Mouse (Mus musculus) lung, postnatal 14 days (tissue): Measurements from ENCODE around the gene Topaz1.
A peak's percentile ranks its signal among the peaks of the same experiment; 100 is the strongest.

Experiments
- DNase-seq: peaks from one replicate; pipeline ENCODE4 v3.0.0; 2021

Topaz1 gene

DNA sequence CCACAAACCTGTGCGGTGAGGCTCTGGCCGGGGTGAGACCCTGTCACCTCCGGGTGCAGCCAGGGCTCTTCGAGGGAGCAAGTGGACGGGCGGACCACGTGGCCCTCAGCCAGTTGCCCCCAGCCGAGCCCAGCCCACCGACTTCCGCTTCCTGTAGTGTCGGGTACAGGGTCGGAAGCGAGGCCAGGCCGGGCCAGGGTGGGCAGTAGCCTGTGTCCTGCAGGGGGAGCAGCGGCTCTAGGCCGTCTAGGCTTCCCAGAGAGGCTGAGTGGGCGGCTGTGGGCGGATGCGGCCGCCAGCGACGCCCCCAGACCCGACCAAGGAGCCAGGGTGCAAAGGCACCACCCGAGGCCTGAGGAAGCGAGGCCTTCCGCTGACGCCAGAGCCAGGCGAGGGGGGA lies at the start of gene Topaz1:
Gene Topaz1, plus strand, starts transcription at position 287 of the 400 bp plus-strand sequence.
- no peak for DNase-seq

DNA sequence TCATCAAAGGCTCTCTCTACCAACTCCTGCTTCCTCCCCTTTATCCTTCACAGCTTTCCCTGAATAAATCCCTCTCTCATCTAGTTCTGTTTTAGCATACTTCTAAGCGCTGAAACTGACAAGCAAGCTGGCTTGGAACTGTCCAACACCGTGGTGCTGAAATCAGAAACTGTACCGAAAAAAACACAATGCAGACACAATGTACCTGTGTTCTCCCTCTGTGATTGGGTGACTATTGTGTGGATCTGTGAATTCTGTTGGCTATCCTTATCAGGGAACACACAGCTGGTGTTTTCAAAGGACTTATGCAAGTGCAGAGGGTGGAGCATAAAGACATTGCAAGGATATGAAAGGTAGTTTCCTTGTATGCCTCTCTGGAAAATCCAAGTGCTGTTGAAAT lies 45.3 kb upstream of the Topaz1 start:
- DNase-seq: peak; percentile 48

DNA sequence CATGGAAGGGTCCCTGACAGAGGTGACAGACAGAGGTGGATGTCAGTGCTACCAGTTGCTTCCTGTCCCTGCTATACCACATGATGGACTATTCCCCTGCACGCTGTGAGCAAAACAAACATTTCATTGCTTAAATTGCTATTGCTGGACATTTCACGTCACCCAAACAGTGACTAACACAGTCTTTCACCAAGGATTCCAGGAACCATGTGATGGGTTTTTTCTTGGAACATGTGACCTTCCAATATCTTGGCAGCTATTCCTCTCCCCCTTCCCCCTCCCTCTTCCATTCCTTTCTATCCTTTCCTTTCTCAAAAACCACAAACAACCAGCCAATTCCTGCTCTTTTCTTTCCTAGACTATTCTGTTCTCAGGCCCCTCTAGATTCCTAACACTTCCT lies 33.3 kb upstream of the Topaz1 start:
- DNase-seq: no peak

DNA sequence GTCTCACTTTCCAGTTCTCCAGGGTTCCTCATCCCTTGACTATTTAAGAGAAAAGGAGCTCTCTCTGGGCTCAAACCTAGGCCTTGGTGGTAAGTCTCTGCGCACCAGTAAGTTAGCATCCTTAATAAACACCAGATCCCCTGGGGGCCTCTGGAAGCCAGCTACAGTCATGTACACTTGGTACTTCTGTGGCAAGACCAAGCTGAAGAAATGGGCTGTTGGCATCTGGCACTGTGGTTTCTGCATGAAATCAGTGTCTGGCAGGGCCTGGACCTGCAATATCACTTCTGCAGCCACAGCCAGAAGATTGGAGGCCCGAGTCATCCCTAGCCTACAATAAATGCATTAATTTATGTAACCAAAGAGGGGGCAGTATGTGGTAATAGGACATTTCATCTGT lies 32.1 kb upstream of the Topaz1 start:
- DNase-seq: no peak

DNA sequence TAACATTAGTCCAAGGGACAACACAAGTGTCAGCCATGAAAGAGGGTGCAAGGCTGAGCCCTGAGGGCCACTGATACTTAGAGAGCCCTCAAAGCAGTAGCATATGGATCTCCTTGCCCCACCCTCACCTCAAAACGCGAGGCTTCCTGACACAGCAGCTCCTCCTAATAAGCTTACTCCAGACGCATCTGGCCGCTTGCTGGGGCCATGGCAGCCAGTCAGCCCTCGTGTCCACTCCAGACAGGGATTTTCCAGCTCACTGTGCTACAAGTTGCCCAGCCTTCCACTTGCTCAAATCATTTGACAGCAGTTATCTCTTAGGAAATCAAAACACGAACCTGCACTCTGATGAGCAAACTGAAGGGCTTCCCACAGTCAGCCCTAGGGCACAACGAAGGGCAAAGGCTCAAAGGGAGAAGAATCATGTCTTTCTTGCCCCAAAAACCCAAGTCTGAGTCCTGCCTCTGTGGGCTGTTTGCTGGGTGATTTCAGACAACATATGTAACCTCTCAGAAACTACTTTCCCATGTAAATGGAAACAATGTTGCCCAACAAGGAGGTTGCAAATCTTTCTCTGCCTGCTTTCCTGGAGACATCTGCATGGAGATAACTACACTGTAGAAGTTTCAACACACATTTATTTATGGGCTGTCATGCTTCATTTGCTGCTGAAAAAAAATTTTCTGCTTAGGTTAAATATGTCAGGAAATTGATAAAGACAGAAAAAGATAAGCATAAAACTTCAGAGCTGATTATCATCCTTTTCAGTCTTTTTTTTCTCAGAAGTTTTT lies 30.8 kb upstream of the Topaz1 start:
- DNase-seq: no peak

DNA sequence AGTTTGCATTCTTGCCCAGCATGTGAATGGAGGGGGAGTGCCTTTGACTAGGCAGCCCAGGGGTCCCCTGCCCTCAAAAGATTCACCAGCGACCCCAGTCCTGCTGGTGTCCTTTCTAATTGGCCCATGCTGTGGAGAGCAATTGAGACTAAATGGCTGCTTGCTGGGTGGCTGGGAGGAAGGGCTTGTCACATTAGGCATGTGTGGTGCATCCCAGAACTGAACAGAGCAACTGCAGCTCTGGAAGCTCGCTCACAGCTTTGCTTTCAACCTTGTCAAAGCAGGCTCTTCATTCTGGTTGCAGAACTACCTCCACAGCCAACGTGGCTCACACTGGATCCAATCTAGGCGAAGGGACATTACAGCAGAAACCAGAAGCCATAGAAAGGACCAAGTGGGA lies 24.9 kb upstream of the Topaz1 start:
- no peak for DNase-seq

DNA sequence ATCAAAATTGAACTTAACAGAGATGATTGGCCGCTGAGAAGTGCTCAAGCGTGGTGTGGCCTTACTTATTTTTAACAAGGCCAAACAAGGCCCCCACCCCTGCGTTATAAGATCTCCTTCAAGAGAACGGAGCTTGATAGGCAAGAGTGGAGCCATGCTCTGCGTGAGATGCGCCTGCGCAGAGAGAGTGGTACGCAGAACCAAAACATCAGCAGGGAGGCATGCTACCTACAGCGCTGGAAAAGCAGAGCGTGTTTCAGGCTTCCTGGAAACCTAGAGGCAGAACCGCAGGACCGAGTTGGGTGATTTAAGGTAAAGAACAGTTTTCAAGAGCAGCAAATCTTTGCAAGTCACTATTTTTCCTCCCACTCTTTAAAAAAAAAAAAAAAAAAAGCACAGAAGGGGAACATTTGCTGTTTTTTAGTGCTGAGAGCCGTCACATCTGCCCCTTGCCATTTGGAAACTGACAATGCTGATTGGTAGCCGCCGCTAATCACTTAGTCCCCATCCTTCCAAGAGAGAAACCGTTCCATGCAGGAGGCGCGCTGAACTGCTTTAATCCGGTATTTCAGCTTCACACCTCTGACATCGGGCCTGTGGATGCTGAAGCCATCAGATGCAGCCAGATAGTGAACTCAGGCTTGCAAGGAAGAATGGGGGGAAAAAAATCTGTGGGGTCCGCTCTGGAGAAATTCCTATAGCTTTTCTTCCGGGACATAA lies 21.9 kb upstream of the Topaz1 start:
- no peak for DNase-seq

DNA sequence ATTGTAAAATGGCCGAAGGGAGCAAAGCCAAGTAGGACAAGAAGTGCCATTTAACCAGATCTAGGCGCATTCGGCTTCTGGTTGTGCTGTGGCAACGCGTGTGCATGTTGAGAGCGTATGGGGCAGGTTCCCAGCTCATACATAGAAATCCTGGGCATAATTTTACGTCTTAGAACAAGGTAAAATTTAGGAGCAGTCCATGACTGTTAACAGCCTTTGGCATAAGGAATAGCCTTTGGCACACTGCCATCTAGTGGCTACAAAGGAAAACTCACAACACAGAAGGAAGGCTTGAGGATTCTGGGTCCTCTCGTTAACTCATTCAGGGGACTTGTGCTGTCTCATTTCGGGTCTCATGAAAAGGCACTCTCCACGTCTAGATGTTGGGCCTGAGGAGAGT lies 17.6 kb upstream of the Topaz1 start:
- DNase-seq: peak; percentile 68

DNA sequence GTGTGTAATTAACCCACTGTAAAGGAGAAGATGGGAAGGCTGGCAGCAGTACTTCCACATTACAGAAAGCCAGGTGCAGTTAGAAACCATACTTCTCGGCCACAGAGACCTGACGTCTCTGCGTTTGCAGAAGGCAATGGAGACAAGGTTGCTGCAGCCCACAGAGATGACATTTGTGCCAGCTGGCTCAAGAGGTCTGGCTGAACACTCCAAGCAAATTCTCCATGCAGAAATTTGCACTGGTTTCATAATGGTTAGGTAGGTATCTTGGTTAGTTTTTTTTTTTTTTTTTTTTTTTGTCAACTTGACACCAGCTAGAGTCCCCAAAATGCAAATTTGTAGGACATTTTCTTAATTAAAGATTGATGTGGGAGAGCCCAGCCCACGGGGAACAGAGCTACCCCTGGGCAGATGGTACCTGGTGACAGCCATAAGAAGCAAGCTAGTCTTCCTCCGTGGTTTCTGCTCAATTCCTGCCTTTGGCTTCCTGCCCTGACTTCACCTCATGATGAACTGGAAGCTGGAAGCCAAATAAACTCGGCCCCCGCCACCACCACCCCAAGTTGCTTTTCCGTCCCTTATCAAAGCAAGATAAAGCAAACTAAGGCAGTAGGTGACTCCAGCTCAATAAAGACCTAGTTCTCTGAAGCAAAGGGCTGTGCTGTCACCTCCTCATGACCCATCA lies 14.9 kb upstream of the Topaz1 start:
- DNase-seq: no peak

DNA sequence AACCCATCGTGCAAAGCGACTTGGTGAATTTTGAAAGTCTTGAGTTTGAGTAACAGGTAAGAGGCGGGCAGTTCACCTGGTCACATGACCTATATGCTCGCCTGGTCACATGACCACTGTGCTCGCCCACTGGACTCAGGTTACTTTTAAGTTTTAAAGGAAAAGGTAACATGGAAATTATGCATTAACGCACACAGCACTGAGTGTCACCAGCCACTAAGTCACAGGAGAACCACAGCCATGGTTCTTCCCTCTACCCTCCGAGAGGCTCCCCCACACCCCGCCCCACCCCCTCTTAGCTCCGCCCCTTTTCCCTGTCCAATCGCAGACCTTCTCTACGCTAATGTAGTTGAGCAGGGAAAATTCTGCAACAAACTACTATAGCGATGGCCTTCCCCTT lies 13.9 kb upstream of the Topaz1 start:
- no peak for DNase-seq

DNA sequence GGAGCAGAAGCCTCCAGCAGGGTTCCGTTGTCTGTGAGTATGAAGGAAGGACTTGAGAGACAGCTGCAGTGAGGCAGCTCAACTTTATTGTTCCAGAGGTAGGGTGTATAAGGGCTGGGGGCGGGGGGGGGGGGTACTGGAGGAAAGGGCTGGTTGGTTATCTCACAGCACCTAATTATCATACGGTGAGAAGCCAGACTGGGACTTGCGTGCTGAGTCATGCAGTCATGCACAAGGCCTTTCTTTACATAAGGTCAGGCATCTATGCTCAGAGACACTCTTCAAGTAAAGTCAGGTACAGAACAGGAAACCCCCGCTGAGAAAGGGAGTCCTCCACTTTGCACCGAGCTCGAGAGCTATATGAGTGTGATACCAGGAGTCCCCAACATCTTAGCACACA lies 12.2 kb upstream of the Topaz1 start:
- no peak for DNase-seq

DNA sequence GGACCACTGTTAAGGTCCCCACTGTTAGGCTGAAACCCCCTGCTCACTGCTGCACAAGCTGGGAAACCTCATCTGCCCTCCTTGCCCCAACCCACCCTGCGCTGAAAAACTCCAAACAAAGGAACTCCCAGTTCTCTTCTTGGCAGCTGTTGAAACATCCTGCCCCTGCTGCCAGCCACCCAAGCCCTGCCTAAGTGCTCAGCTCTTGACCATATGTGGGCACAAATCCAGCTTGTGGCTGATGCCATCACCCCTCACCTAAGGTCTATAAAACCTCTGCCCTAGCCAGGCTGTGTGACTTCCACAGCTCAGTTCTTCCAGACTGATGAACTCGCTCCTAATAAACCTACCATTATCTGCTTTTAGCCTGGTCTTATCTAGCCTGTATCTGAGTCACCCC lies 11.1 kb upstream of the Topaz1 start:
- DNase-seq: no peak

DNA sequence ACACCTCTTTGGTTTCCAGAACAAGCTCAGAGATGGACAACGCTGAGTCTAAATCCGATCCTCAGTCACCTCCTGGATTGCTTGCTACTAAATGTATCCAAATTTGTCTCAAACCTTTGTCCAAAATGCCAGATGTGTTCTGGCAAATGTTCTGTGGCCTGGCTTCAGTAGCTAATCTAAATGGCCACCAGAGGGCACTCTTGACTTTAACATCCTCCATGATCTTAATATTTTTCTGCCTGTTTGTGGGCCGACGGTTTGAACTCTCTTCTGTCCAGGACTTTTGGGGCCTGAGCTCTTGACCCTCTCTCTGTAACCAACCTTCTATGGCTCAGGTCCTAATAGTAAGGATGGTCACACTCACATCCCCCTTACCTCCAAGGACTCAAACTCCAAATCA lies 10.4 kb upstream of the Topaz1 start:
- peak; percentile 76 for DNase-seq

DNA sequence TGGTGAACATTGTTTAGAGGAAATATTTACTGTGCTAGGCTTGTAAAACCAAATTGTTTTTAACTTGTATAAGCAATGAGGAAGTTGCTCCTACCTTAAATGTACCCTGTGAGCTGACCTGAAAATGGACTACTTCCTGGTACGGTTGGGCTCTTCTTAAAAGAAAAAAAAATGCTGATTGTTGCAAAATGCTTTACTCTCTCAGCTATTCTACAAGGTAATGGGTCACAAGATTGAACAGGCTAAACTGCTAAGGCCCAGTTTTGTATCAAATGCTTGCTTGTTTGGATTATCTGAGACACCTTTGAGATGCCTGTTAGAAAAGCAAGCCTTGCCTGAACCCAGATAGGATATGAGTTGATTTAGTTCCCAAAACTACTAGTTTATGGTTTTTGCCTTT lies 1.3 kb upstream of the Topaz1 start:
- DNase-seq: no peak

DNA sequence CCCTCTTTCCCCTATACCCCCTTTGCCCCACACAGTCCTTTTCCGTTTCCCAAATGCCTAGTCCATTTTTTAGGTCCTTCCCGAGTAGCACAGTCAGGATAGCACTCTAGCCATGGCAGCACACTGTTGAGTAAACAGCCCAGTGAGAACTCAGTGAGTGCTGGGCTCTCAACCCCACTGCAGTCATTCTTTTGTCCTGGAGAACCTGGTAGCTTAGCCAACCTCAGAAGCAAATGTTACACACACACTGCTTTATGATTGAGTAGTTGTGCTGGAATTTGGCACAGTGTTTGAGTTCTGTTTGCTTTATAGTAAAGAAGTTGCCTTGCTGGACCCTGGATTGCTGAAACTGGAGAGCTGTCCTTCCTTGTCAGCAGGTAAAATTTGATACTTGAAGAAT lies 10.5 kb downstream of the Topaz1 start:
- no peak for DNase-seq

DNA sequence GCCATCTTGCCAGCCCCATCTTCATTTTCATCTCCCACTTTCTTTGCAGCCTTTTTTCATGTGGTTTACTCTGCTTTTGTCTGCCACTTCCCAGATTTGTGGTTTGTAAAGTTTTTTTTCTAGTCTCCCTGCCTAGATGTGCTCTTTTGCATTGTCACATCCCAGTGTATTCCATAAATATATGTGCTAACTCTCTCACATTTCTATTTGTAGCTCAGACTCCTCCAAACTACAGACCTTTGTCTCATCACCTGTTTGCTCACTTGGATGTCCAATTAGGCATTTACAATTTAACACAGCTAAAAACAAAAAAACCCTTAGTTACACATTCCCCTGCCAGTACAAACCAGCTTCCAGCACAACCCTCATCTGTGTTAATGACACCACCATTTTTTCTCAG lies 13.0 kb downstream of the Topaz1 start:
- DNase-seq: no peak

DNA sequence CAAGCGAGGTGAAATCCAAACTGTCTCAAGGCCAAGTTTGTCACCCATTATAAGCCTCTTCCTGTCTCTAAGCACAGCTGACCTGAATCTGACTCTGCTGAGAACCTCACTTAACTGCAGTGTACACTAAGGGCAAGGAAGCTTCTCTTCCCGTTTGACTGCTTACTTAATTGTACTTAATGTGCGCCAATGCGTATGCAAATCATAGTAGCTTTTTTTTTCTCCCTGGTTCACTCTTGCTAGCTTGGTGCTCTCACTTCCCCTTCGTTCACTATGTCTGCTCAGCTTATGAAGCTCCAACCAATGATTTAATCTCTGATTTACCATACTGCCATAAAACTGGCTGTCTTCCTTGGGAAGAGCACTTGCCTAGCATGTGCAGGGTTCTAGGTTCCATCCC lies 38.1 kb downstream of the Topaz1 start:
- no peak for DNase-seq

DNA sequence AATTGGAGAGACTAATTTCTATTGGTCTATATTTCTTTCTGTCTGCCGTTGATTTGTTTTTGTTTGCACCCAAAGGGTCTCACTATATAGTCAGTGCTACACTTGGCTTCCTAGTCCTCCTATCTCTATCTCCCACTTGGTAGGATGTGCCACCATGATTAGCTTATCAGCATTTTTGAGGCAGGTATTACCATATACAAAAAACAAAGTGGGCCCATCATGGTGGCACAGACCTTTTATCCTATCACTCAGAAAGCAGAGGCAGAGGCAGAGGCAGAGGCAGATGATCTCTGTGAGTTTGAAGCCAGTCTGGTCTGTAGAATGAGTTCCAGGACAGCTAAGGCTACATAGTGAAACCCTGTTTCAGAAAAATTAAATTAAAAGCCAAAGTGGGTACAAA lies 39.4 kb downstream of the Topaz1 start:
- no peak for DNase-seq

DNA sequence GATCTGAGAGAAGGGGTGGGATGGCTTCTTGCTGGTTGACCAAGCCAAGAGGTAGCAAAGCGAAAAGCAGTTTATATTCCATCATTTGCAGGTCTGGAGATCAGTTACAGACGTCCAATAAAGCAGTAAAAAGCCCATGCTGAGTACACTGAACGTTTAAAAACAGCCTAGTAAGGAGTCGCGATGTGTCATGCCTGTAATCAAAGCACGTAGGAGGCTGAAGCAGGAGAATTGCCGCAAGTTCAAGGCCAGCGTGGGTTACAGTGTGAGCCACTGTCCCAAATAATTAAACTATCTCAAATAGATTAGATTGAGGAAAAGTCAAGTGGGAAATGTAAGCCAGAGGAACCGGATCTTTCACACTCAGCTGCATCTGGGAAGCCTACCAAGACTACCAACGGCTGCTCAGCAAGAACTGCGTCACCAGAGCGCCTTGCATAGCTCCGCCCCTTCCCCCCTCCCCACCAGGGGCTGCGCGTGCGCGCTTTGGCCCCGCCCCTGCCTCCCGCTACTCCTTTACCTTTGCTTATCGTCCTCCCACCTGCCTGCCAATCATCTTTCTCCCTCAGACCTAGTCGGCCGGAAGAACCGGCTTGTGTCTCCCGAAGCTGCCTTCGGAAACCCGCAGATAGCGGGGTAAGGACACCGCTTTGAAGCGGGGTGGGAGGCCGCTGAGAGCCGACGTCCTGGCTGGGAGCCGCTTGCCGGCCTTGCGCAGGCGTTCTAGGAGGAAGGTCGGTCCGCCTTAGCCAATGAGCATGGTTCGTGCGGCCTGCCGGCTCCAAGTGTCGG lies 58.1 kb downstream of the Topaz1 start, which contains the start of gene Tcaim:
Gene Tcaim, plus strand, starts transcription at position 487 of the 792 bp plus-strand sequence.
- DNase-seq: peak; percentile 93

DNA sequence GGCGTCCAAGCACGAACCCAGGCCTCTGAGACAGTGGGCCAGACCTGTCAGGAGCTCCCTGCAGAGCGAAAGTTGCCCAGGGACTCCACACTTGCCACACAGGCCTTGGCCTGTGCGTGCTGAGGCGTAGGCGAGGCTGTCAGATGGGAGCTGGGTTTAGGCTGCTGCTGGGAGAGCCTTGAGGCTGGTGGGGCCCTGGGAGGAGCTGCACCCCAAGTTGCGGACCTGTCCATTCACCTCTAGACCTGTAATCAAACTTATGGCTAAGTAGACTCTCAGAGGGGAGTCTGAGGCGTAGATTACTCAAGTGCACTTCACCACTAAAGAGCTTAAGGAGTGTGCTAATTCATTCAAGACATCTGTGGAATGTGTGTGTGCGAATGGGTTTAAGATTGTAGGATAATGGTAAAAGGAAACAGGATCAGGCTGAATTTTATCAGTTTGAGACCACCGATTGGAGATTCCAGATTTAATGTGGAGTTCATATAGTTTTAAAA lies 58.7 kb downstream of the Topaz1 start:
- DNase-seq: no peak

DNA sequence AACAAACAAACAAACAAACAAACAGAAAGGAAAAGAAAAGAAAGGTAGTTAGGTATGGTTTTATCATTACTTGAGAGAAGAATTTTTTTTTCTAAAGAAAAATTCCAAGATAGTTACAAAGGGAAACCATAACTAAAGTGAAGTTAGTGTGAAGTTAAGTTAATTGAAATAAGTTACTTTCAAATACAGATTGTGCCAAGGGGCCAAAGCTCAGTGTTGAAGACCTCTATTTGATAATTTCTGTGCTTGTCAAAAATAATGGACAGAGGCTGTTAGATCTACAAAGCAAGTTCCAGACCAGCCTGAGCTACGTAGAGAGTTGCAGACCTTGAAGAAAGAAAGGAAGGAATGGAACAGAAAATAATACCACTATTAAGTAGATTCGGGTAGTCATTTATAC lies 60.0 kb downstream of the Topaz1 start:
- no peak for DNase-seq

DNA sequence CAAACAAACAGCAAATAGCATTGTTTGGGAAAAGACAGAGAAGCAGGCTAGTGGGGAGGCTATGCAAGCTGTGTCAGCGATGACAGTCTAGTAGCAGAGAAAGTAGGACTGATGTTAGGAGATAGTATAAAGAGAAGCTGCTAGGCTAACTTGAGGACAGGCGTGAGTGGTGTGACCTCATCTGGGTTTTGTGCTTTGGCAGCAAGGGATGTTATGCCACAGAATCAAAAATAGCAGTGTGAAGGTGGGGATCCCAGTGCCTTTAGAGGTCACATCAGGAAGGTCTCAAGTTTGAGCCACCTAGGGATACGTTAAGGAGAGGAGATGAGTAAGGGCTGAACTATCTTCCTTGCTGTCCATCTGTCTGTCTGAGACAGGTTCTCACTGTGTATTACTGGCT lies 63.1 kb downstream of the Topaz1 start:
- no peak for DNase-seq

DNA sequence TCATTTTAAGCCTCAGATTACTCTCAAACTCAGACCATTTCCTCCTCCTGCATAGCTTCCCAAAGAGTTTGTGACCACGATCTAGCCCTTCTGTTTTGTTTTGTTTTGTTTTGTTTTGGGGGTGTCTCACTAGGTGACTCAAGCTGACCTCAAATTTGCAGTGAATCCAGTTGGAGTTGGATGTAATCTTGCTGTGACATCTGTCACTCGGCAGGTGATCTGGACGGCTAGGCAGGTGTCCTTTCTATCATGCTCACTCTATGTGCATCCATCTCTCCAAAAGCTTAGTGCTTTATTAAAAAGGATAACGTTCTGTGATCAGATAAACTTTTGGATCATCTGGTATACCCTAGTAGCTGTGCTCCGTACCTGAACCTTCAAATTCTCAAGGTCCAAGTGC lies 65.2 kb downstream of the Topaz1 start:
- no peak for DNase-seq
